Mouse (Mus musculus): Measurements from ENCODE around the gene Olfr965. TPM values are rescaled to one million over a fixed set of nuclear protein-coding genes. Genes with fewer than 3 reads are reported as not detected.
A peak's percentile ranks its signal among the peaks of the same experiment; 100 is the strongest.
"Not testable (repeated sequence)": the region's sequence is repeated elsewhere in the genome, so short reads cannot be mapped to it uniquely, and the experiment has no call there.

The Olfr965 gene
- not detected for total RNA-seq (2021)
- long read RNA-seq, experiment 1: 0 reads
- long read RNA-seq, experiment 2: 0 reads

GRCm38 (mm10) chr9:39711053-39711452 is at the start of gene Olfr965:
Gene Olfr965, plus strand, starts transcription at chr9:39711353.
- no peak for DNase-seq

GRCm38 (mm10) chr9:39666905-39667304 is 44.2 kb upstream of the Olfr965 start, which contains the start of gene Olfr963:
Gene Olfr963, plus strand, starts transcription at chr9:39667205.
- DNase-seq: no peak

GRCm38 (mm10) chr9:39669723-39670122 is 41.4 kb upstream of the Olfr965 start:
- no peak for DNase-seq

GRCm38 (mm10) chr9:39674820-39675219 is 36.3 kb upstream of the Olfr965 start:
- DNase-seq: no peak

- no peak for DNase-seq
Measured at GRCm38 (mm10) chr9:39678557-39678956, 32.6 kb upstream of the Olfr965 start.

GRCm38 (mm10) chr9:39679280-39679679 is 31.9 kb upstream of the Olfr965 start:
- DNase-seq: no peak

GRCm38 (mm10) chr9:39701123-39701522 is 10.0 kb upstream of the Olfr965 start:
- DNase-seq: not testable (repeated sequence)

- DNase-seq: no peak
Measured at GRCm38 (mm10) chr9:39707017-39707416, 4.1 kb upstream of the Olfr965 start, which contains the start of gene Olfr149. Gene Olfr149, minus strand, starts transcription at chr9:39707117.

- DNase-seq: peak; percentile 5
Measured at GRCm38 (mm10) chr9:39708958-39709357, 2.2 kb upstream of the Olfr965 start.

- DNase-seq: no peak
Measured at GRCm38 (mm10) chr9:39730678-39731077, 19.5 kb downstream of the Olfr965 start, which contains the start of gene Olfr150. Gene Olfr150, plus strand, starts transcription at chr9:39730978.

- no peak for DNase-seq
Measured at GRCm38 (mm10) chr9:39740741-39741140, 29.6 kb downstream of the Olfr965 start.

GRCm38 (mm10) chr9:39745949-39746348 is 34.8 kb downstream of the Olfr965 start, which contains the start of gene Olfr967:
Gene Olfr967, plus strand, starts transcription at chr9:39746249.
- DNase-seq: no peak

GRCm38 (mm10) chr9:39746428-39746827 is 35.3 kb downstream of the Olfr965 start:
- DNase-seq: no peak

Other genes with a start within 250 kb of the Olfr965 start
- not detected for gene Olfr955, start 239.4 kb upstream of the Olfr965 start, total RNA-seq (2021)
- gene Olfr44, start 217.4 kb upstream of the Olfr965 start, total RNA-seq (2021): not detected
- gene Olfr957, start 195.5 kb upstream of the Olfr965 start, total RNA-seq (2021): not detected
- not detected for gene Olfr958, start 157.3 kb upstream of the Olfr965 start, total RNA-seq (2021)
- not detected for gene Olfr959, start 135.8 kb upstream of the Olfr965 start, total RNA-seq (2021)
- gene AW551984, start 107.0 kb upstream of the Olfr965 start, total RNA-seq (2021): 10 to 100 TPM; 15.4 to 20.6 TPM
- not detected for gene Olfr148, start 100.7 kb upstream of the Olfr965 start, total RNA-seq (2021)
- gene Olfr960, start 90.0 kb upstream of the Olfr965 start, total RNA-seq (2021): not detected
- gene Olfr961, start 66.3 kb upstream of the Olfr965 start, total RNA-seq (2021): not detected
- gene Olfr963, start 44.1 kb upstream of the Olfr965 start, total RNA-seq (2021): not detected
- not detected for gene Olfr149, start 4.2 kb upstream of the Olfr965 start, total RNA-seq (2021)
- not detected for gene Olfr150, start 19.6 kb downstream of the Olfr965 start, total RNA-seq (2021)
- not detected for gene Olfr967, start 34.9 kb downstream of the Olfr965 start, total RNA-seq (2021)
- not detected for gene Olfr968, start 71.9 kb downstream of the Olfr965 start, total RNA-seq (2021)
- gene Olfr969, start 79.6 kb downstream of the Olfr965 start, total RNA-seq (2021): not detected
- not detected for gene Olfr970, start 97.5 kb downstream of the Olfr965 start, total RNA-seq (2021)
- gene Olfr971, start 125.5 kb downstream of the Olfr965 start, total RNA-seq (2021): not detected
- not detected for gene Olfr972, start 155.1 kb downstream of the Olfr965 start, total RNA-seq (2021)
- gene Olfr229, start 196.0 kb downstream of the Olfr965 start, total RNA-seq (2021): not detected
- gene Olfr974, start 226.1 kb downstream of the Olfr965 start, total RNA-seq (2021): not detected
- gene Olfr975, start 240.7 kb downstream of the Olfr965 start, total RNA-seq (2021): not detected
- gene Olfr976, start 249.8 kb downstream of the Olfr965 start, total RNA-seq (2021): not detected

Measured in adrenal gland, postnatal 10 days (tissue).